Comparison of ENCODE assay signal across 26 mouse cellular contexts in the genomic region with DNA sequence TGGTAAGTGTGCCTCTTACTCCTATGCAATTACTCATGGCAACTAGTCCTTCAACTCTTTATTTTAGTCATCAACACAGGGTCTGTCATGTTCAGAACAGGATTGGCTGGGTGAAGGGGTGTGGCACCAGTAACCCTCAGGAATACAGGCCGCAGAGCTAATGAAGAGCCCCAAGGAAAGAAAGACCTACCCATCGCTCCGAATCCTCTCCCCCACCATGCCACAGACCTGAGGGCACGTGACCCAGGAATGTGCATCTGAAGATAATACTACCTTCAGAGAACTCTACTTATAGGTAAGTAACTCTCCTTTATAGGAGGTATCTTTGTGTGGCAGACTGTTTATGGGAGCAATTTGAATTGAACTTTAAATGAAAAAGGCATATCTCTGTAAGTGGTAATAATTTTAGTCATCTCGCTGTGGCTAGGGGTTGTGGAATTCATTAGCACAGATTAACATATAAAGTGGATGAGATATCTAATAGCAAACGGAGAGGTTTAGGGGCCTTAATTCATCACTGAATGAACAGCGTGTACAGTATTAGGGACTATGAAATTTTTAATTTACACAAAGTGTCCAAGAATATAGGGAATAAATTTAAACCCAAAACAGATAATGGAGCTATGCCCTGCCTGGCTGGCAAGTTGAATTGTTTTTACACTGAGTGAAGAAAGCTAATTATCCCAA. TPM values are rescaled to one million over a fixed set of nuclear protein-coding genes. Genes with fewer than 3 reads are reported as not detected.
DNase-seq lines count a peak whose midpoint lies in the region; ATAC-seq lines count a peak whose summit lies in the region.
"Had no signal": no experiment of that assay in that cellular context is flagged by ENCODE, and none has a peak within 500 bp of the region (broad histone marks: within the 10 kb centered on the region; RNA-seq: fewer than 3 reads in every experiment).

No protein-coding gene starts in this region.

- 51% methylated on average over 7 of the region's 7 CpGs for WGBS in forebrain, embryonic 15.5 days
- WGBS in forebrain, embryonic 11.5 days, result 74% methylated on average over 7 of the region's 7 CpGs
- 79% methylated on average over 7 of the region's 7 CpGs for WGBS in midbrain, embryonic 11.5 days
- 86% methylated on average over 7 of the region's 7 CpGs for WGBS in midbrain, embryonic 10.5 days
- WGBS in hindbrain, embryonic 15.5 days, result 45% methylated on average over 7 of the region's 7 CpGs
- WGBS in neural tube, embryonic 13.5 days, result 50% methylated on average over 7 of the region's 7 CpGs
- WGBS in liver, embryonic 11.5 days, result 81% methylated on average over 7 of the region's 7 CpGs

- H3K36me3 ChIP-seq in forebrain, embryonic 15.5 days, result no peaks in the 10 kb centered on the region
- no peaks in the 10 kb centered on the region for H3K36me3 ChIP-seq in forebrain, embryonic 11.5 days (ENCODE audit: control insufficient read depth, insufficient read depth, low read length)
- H3K36me3 ChIP-seq in midbrain, embryonic 11.5 days (ENCODE audit: control insufficient read depth, insufficient read depth, low read length), result no peaks in the 10 kb centered on the region
- no peaks in the 10 kb centered on the region for H3K36me3 ChIP-seq in midbrain, embryonic 10.5 days
- no peaks in the 10 kb centered on the region for H3K36me3 ChIP-seq in hindbrain, embryonic 15.5 days
- H3K36me3 ChIP-seq in neural tube, embryonic 13.5 days, result no peaks in the 10 kb centered on the region
- H3K36me3 ChIP-seq in liver, embryonic 11.5 days (ENCODE audit: control insufficient read depth, insufficient read depth, low read length), result no peaks in the 10 kb centered on the region
- H3K36me3 ChIP-seq: heart, embryonic 12.5 days; limb, embryonic 10.5 days; limb, embryonic 15.5 days had no signal

- no peak overlapping the region for H3K4me2 ChIP-seq in forebrain, embryonic 15.5 days (replicated peaks)
- no peak overlapping the region for H3K4me2 ChIP-seq in forebrain, embryonic 11.5 days (ENCODE audit: low read depth, low read length, severe bottlenecking)
- H3K4me2 ChIP-seq in midbrain, embryonic 11.5 days, result no peak overlapping the region
- H3K4me2 ChIP-seq in hindbrain, embryonic 15.5 days, result no peak overlapping the region
- no peak overlapping the region for H3K4me2 ChIP-seq in neural tube, embryonic 13.5 days
- no peak overlapping the region for H3K4me2 ChIP-seq in liver, embryonic 11.5 days
- H3K4me2 ChIP-seq: heart, embryonic 12.5 days; limb, embryonic 15.5 days had no signal

- H3K27ac ChIP-seq in forebrain, embryonic 15.5 days (replicated peaks), result no peak overlapping the region
- H3K27ac ChIP-seq in forebrain, embryonic 11.5 days (ENCODE audit: low read depth, low read length), result no peak overlapping the region
- no peak overlapping the region for H3K27ac ChIP-seq in midbrain, embryonic 11.5 days (ENCODE audit: low read depth, low read length)
- no peak overlapping the region for H3K27ac ChIP-seq in midbrain, embryonic 10.5 days (replicated peaks)
- 0 out of 2 replicates have a peak overlapping the region, but pooled peaks have one; percentile 20 for H3K27ac ChIP-seq in hindbrain, embryonic 15.5 days (replicated peaks)
- H3K27ac ChIP-seq in neural tube, embryonic 13.5 days (replicated peaks), result peak overlapping the region; percentile 23; the same call in 1 of the 2 replicates
- no peak overlapping the region for H3K27ac ChIP-seq in liver, embryonic 11.5 days (ENCODE audit: low read depth, low read length)
- H3K27ac ChIP-seq: heart, adult 2 months; kidney, postnatal 0 days; limb, embryonic 10.5 days; limb, embryonic 15.5 days; liver, embryonic 14.5 days had no signal

- H3K27me3 ChIP-seq in forebrain, embryonic 15.5 days, result no peaks in the 10 kb centered on the region
- no peaks in the 10 kb centered on the region for H3K27me3 ChIP-seq in forebrain, embryonic 11.5 days (ENCODE audit: control insufficient read depth, insufficient read depth, low read length)
- no peaks in the 10 kb centered on the region for H3K27me3 ChIP-seq in midbrain, embryonic 11.5 days (ENCODE audit: control insufficient read depth, insufficient read depth, low read length)
- H3K27me3 ChIP-seq in midbrain, embryonic 10.5 days (ENCODE audit: low read depth, poor library complexity, severe bottlenecking), result no peaks in the 10 kb centered on the region
- no peaks in the 10 kb centered on the region for H3K27me3 ChIP-seq in hindbrain, embryonic 15.5 days
- no peaks in the 10 kb centered on the region for H3K27me3 ChIP-seq in neural tube, embryonic 13.5 days
- no peaks in the 10 kb centered on the region for H3K27me3 ChIP-seq in liver, embryonic 11.5 days (replicated peaks; ENCODE audit: control insufficient read depth, insufficient read depth, low read length)
- H3K27me3 ChIP-seq: heart, embryonic 12.5 days; limb, embryonic 15.5 days had no signal

- no peak overlapping the region for H3K9ac ChIP-seq in forebrain, embryonic 15.5 days (replicated peaks)
- no peak overlapping the region for H3K9ac ChIP-seq in forebrain, embryonic 11.5 days (ENCODE audit: low read length)
- H3K9ac ChIP-seq in midbrain, embryonic 11.5 days (ENCODE audit: low read length), result no peak overlapping the region
- no peak overlapping the region for H3K9ac ChIP-seq in hindbrain, embryonic 15.5 days
- no peak overlapping the region for H3K9ac ChIP-seq in neural tube, embryonic 13.5 days
- no peak overlapping the region for H3K9ac ChIP-seq in liver, embryonic 11.5 days (ENCODE audit: low read depth, low read length)
- H3K9ac ChIP-seq: heart, embryonic 12.5 days; limb, embryonic 15.5 days; liver, embryonic 14.5 days had no signal

- peak; percentile 58; the same call in 1 of the 2 replicates for ATAC-seq in forebrain, embryonic 15.5 days (replicated peaks)
- ATAC-seq in forebrain, embryonic 11.5 days (replicated peaks; ENCODE audit: low FRiP score), result no peak
- 0 out of 2 replicates have a peak, but pooled peaks have one; percentile 22 for ATAC-seq in midbrain, embryonic 11.5 days (ENCODE audit: low FRiP score)
- ATAC-seq in hindbrain, embryonic 15.5 days (ENCODE audit: low FRiP score, low read depth), result peak; percentile 34; the same call in 1 of the 2 replicates
- peak; percentile 69 for ATAC-seq in neural tube, embryonic 13.5 days (ENCODE audit: low read depth)
- no peak for ATAC-seq in liver, embryonic 11.5 days (replicated peaks; ENCODE audit: low FRiP score)
- ATAC-seq: Patski had no signal

- peaks cover 14% of the 10 kb centered on the region for H3K4me1 ChIP-seq in forebrain, embryonic 15.5 days
- no peaks in the 10 kb centered on the region for H3K4me1 ChIP-seq in forebrain, embryonic 11.5 days (replicated peaks; ENCODE audit: control insufficient read depth, insufficient read depth, low read length)
- no peaks in the 10 kb centered on the region for H3K4me1 ChIP-seq in midbrain, embryonic 11.5 days (ENCODE audit: control insufficient read depth, insufficient read depth, low read length)
- no peaks in the 10 kb centered on the region for H3K4me1 ChIP-seq in midbrain, embryonic 10.5 days
- 0 out of 2 replicates have a peak, but pooled peaks cover 6% of the 10 kb centered on the region for H3K4me1 ChIP-seq in hindbrain, embryonic 15.5 days (replicated peaks)
- peaks cover 12% of the 10 kb centered on the region; the same call in 1 of the 2 replicates for H3K4me1 ChIP-seq in neural tube, embryonic 13.5 days (replicated peaks)
- H3K4me1 ChIP-seq in liver, embryonic 11.5 days (replicated peaks; ENCODE audit: control insufficient read depth, insufficient read depth, low read length), result no peaks in the 10 kb centered on the region
- H3K4me1 ChIP-seq: heart, embryonic 12.5 days; limb, embryonic 15.5 days had no signal

- H3K4me3 ChIP-seq in forebrain, embryonic 15.5 days, result no peak overlapping the region
- no peak overlapping the region for H3K4me3 ChIP-seq in forebrain, embryonic 11.5 days (ENCODE audit: low read depth, low read length)
- H3K4me3 ChIP-seq in midbrain, embryonic 11.5 days (ENCODE audit: low read depth, low read length), result no peak overlapping the region
- no peak overlapping the region for H3K4me3 ChIP-seq in midbrain, embryonic 10.5 days
- H3K4me3 ChIP-seq in hindbrain, embryonic 15.5 days, result no peak overlapping the region
- H3K4me3 ChIP-seq in neural tube, embryonic 13.5 days, result no peak overlapping the region
- H3K4me3 ChIP-seq in liver, embryonic 11.5 days (ENCODE audit: low read depth, low read length), result no peak overlapping the region
- H3K4me3 ChIP-seq: heart, adult 2 months; heart, embryonic 12.5 days; limb, embryonic 10.5 days; limb, embryonic 15.5 days; myocyte had no signal

- DNase-seq in forebrain, embryonic 11.5 days (ENCODE audit: low spot score), result no peak
- no peak for DNase-seq in midbrain, embryonic 11.5 days (ENCODE audit: low spot score, missing footprints)
- no peak for DNase-seq in midbrain, embryonic 10.5 days (ENCODE audit: low spot score)
- DNase-seq in liver, embryonic 11.5 days (ENCODE audit: low spot score), result no peak
- DNase-seq in testis, postnatal 14 days (ENCODE audit: low spot score), result no peak
- DNase-seq: adrenal gland, postnatal 10 days; cerebellum, adult 11 months; cerebellum, adult 9-10 months; cerebellum, postnatal 36 days; heart, adult 2 months; heart, postnatal 4 days; kidney, adult 18-20 months; kidney, postnatal 4 days; lung, adult 2 months; lung, postnatal 10 days; thymus, postnatal 4 days had no signal

- no peaks in the 10 kb centered on the region for H3K9me3 ChIP-seq in forebrain, embryonic 15.5 days
- no peaks in the 10 kb centered on the region for H3K9me3 ChIP-seq in forebrain, embryonic 11.5 days (ENCODE audit: control insufficient read depth, low read length)
- H3K9me3 ChIP-seq in midbrain, embryonic 11.5 days (ENCODE audit: control insufficient read depth, low read length), result no peaks in the 10 kb centered on the region
- no peaks in the 10 kb centered on the region for H3K9me3 ChIP-seq in midbrain, embryonic 10.5 days (replicated peaks)
- H3K9me3 ChIP-seq in hindbrain, embryonic 15.5 days, result no peaks in the 10 kb centered on the region
- no peaks in the 10 kb centered on the region for H3K9me3 ChIP-seq in neural tube, embryonic 13.5 days
- H3K9me3 ChIP-seq in liver, embryonic 11.5 days (ENCODE audit: control insufficient read depth, low read length), result no peaks in the 10 kb centered on the region
- H3K9me3 ChIP-seq: heart, embryonic 12.5 days; limb, embryonic 10.5 days; limb, embryonic 15.5 days had no signal

RNA-seq across cellular contexts. Expression of a gene that starts 15.6 kb away (rescaled TPM):
- polyA plus RNA-seq in forebrain, embryonic 15.5 days (2015; fragmentation: Nextera tagmentation; extraction: Ambion mirVana), result 53.3 and 57.1 TPM in 2 replicates
- 74.8 and 94.2 TPM in 2 replicates for polyA plus RNA-seq in forebrain, embryonic 11.5 days (2014; fragmentation: Nextera tagmentation; extraction: Ambion mirVana)
- polyA plus RNA-seq in midbrain, embryonic 11.5 days (2014; fragmentation: Nextera tagmentation; extraction: Ambion mirVana), result 93.7 and 113 TPM in 2 replicates
- 59.2 and 66.6 TPM in 2 replicates for polyA plus RNA-seq in midbrain, embryonic 10.5 days (2016; fragmentation: Nextera tagmentation; extraction: Ambion mirVana)
- 56.8 and 58.3 TPM in 2 replicates for polyA plus RNA-seq in hindbrain, embryonic 15.5 days (2015; fragmentation: Nextera tagmentation; extraction: Ambion mirVana)
- 74.6 and 75.0 TPM in 2 replicates for polyA plus RNA-seq in neural tube, embryonic 13.5 days (2015; fragmentation: Nextera tagmentation; extraction: Ambion mirVana)
- 42.7 and 43.1 TPM in 2 replicates for polyA plus RNA-seq in liver, embryonic 11.5 days (2014; fragmentation: Nextera tagmentation; extraction: Ambion mirVana)

Comparison
In these comparisons a context has a peak if more than half of its experiments do, and no peak if none do; other contexts are left out.
1. ATAC-seq: peak in forebrain, embryonic 15.5 days (single experiment), midbrain, embryonic 11.5 days (single experiment), hindbrain, embryonic 15.5 days (single experiment) and neural tube, embryonic 13.5 days (single experiment); none in forebrain, embryonic 11.5 days (single experiment) and liver, embryonic 11.5 days (single experiment).
2. H3K27ac ChIP-seq: peak in hindbrain, embryonic 15.5 days (single experiment) and neural tube, embryonic 13.5 days (single experiment); none in forebrain, embryonic 15.5 days (single experiment), forebrain, embryonic 11.5 days (single experiment), midbrain, embryonic 11.5 days (single experiment), midbrain, embryonic 10.5 days (single experiment) and liver, embryonic 11.5 days (single experiment).